Mouse (Mus musculus) neural tube, embryonic 14.5 days (tissue): ENCODE results near the gene Dbndd1. TPM values are rescaled to one million over a fixed set of nuclear protein-coding genes. Genes with fewer than 3 reads are reported as not detected.

Source experiments
- polyA plus RNA-seq: library from polyadenylated mRNA; unstranded; fragments of >200 nt; fragmentation: Nextera tagmentation; extraction: Ambion mirVana; gene quantifications from 2 replicates; pipeline ENCODE4 v1.2.1, GENCODE M21; 2014

Gene Dbndd1
- polyA plus RNA-seq, 1 experiment from 2014 or later: 103 TPM

Other genes with a start within 250 kb of the Dbndd1 start
- 6.6 and 8.1 TPM in 2 replicates for gene Fanca, start 196.9 kb downstream of the Dbndd1 start, polyA plus RNA-seq
- gene Spire2, start 182.8 kb downstream of the Dbndd1 start, polyA plus RNA-seq: 34.9 and 36.9 TPM in 2 replicates
- 379 and 405 TPM in 2 replicates for gene Tcf25, start 141.7 kb downstream of the Dbndd1 start, polyA plus RNA-seq
- gene Mc1r, start 108.4 kb downstream of the Dbndd1 start, polyA plus RNA-seq: 0.22 and 0.33 TPM in 2 replicates
- gene Tubb3, start 104.0 kb downstream of the Dbndd1 start, polyA plus RNA-seq: 1,600 and 1,632 TPM in 2 replicates
- gene Def8, start 91.9 kb downstream of the Dbndd1 start, polyA plus RNA-seq: 47.4 and 52.8 TPM in 2 replicates
- 35.2 and 40.6 TPM in 2 replicates for gene Afg3l1, start 37.6 kb downstream of the Dbndd1 start, polyA plus RNA-seq
- gene Gas8, start 3.4 kb upstream of the Dbndd1 start, polyA plus RNA-seq: 36.5 and 42.5 TPM in 2 replicates
- gene Rhou, start 138.5 kb upstream of the Dbndd1 start, polyA plus RNA-seq: 13.9 and 18.9 TPM in 2 replicates